Mouse (Mus musculus) splenic B cell, adult 2 months (primary cell): ENCODE data around the gene Gm45785.

Experiments
- DNase-seq: peaks from one replicate; pipeline ENCODE4 v3.0.0-alpha.2; 2011; ENCODE audit warnings: low read depth, low spot score
- H3K27me3 ChIP-seq: 2 replicates; pipeline ENCODE4 v1.6.1; 2012; ENCODE audit warnings: mild to moderate bottlenecking, low read length, moderate library complexity, mixed read lengths; ENCODE audit not compliant: control insufficient read depth, poor library complexity, insufficient read depth, severe bottlenecking
- H3K36me3 ChIP-seq: 2 replicates; pipeline ENCODE4 v1.6.1; 2012; ENCODE audit warnings: mild to moderate bottlenecking, low read length, moderate library complexity, mixed read lengths; ENCODE audit not compliant: control insufficient read depth, poor library complexity, insufficient read depth, severe bottlenecking

Gm45785 gene

DNA sequence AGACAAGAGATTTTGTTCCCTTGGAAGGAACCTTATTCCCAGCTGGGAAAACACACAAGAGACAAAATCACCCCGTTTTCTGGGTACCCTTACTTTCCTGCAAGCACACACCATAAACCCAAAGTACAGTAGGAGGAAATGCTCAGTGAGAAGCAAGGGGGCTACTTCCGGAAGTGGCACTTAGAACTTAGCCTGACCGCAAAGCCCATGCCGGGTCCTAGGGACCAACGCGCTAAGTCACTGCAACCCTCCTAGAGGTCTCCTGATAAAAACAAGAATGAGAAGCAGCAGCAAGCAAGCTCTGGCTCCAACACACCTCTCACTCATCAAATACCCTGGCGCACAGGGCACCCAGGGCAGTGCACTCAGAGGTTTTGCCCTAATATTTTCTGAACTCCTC lies 23.2 kb upstream of the Gm45785 start:
- DNase-seq: peak; percentile 39
- H3K27me3 ChIP-seq: no peaks in the 10 kb centered on the region
- no peaks in the 10 kb centered on the region; the same call in 1 of the 2 replicates for H3K36me3 ChIP-seq

DNA sequence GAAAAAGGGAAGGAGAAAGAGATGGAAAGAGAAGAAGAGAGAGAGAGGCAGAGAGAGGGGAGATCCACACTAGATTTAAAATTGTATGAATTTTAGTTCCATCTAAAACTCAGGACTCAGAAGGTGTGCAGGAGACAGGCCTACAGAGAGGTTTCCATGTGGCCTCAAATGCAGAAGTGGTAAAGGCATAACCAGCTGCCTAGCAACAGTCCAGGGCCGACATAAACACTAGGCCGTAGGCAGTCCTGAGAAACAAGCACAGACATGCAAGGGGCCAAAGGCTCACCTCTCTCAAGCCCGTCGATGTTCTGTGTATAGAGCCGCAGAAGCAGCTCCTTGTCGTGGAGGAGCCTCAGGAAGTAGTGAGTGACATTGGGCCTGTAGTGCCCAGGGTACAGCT lies 21.2 kb upstream of the Gm45785 start:
- DNase-seq: peak; percentile 61
- H3K36me3 ChIP-seq: no peaks in the 10 kb centered on the region; the same call in 1 of the 2 replicates
- no peaks in the 10 kb centered on the region for H3K27me3 ChIP-seq

DNA sequence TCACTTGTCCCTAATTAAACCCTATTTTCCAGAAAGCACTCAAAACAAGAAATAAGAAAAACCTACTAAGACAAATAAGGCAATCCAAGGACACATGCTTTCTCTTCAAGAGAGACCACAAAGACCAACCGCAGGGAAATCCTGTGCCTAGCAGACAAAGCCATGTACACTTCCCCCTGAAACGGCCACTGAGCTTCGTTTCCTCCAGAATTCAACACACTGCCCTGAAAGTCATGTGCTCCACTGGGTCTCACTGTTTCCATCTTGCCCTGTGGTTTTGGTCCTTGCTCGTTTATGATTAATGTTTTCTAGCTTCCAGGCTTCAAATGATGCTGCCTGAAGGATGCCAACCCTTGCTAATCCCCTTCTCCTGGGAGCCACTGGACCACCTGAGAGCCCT lies 18.1 kb upstream of the Gm45785 start:
- H3K27me3 ChIP-seq: no peaks in the 10 kb centered on the region
- H3K36me3 ChIP-seq: no peaks in the 10 kb centered on the region; the same call in 1 of the 2 replicates
- DNase-seq: peak; percentile 13

DNA sequence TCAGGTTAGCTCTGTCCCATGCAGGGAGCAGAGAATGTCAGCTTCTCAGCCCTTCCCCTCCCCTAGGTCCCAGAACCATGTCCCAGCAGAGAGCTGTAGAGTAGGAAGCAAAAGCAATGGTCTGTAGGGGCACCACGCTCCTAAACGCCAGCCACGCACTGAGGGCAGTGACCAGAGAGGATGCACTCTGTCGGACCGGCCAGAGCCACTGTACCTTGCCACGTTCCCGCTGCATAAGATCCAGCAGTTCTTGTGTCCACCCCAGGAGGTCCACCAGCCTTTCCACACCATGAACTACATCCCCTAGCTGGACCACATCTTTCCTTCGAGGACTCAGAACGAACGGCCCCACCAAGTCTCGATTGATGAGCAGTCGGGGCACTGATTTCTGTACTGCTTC lies 8.6 kb upstream of the Gm45785 start:
- H3K36me3 ChIP-seq: peaks cover 11% of the 10 kb centered on the region
- DNase-seq: no peak
- no peaks in the 10 kb centered on the region for H3K27me3 ChIP-seq

DNA sequence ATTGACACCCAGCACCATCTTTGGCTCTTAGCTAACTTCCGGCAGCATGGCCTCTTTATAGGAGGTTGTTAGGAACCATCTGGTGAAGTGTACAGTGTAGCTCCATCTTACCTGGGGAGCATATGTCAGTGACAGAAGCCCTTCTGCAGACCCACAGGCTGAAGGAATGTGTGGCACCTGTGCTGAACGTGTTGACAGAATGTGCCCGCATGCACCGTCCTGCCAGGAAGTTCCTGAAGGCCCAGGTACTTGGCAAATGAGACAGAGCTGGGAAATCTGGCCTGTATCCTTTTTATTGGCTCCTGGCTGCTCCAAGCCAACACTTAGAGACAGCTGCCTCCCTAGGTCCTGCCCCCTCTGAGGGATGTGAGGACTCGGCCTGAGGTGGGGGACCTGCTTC lies 4.6 kb upstream of the Gm45785 start:
- Histone ChIP-seq H3K36me3 (peaks cover 12% of the 10 kb centered on the region), H3K27me3 (no peaks in the 10 kb centered on the region)
- no peak for DNase-seq

DNA sequence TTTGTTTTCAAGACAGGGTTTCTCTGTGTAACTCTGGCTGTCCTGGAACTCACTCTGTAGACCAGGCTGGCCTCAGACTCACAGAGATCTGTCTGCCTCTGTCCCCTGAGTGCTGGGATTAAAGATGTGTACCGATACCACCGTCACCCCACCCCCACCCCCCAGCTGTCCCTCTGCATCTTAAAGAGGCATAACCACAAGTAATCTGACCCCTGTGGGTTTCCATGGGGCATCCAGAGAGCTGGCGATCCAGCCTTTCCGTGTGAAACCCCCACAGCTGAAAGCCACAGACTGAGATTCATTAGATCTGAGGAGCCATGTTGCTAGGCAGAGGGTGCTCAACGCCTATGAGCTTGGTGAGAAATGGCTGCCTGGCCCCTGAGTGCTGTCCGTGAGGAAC lies 3.9 kb upstream of the Gm45785 start:
- DNase-seq: no peak
- H3K36me3 ChIP-seq: peaks cover 12% of the 10 kb centered on the region
- H3K27me3 ChIP-seq: no peaks in the 10 kb centered on the region

DNA sequence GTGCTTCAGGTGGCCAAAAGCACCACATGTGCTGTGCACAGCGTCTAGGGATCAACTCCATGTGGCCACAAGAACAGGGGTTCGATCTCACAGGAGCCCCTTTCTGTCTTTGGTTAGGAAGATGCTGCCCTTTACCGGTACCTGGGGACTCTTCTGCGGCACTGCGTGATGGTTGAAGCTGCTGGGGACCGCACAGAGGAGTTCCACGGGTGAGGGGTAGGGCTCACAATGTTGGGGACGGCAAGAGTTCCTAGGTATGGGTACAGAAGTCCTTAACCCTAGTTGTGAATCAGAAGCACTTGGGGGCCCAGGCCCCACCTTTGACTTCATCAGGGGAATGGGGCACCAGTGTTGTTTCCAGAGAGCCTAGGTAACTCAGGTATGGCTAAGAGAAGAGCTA lies 2.6 kb upstream of the Gm45785 start:
- no peak for DNase-seq
- no peaks in the 10 kb centered on the region for H3K27me3 ChIP-seq
- H3K36me3 ChIP-seq: peaks cover 12% of the 10 kb centered on the region

DNA sequence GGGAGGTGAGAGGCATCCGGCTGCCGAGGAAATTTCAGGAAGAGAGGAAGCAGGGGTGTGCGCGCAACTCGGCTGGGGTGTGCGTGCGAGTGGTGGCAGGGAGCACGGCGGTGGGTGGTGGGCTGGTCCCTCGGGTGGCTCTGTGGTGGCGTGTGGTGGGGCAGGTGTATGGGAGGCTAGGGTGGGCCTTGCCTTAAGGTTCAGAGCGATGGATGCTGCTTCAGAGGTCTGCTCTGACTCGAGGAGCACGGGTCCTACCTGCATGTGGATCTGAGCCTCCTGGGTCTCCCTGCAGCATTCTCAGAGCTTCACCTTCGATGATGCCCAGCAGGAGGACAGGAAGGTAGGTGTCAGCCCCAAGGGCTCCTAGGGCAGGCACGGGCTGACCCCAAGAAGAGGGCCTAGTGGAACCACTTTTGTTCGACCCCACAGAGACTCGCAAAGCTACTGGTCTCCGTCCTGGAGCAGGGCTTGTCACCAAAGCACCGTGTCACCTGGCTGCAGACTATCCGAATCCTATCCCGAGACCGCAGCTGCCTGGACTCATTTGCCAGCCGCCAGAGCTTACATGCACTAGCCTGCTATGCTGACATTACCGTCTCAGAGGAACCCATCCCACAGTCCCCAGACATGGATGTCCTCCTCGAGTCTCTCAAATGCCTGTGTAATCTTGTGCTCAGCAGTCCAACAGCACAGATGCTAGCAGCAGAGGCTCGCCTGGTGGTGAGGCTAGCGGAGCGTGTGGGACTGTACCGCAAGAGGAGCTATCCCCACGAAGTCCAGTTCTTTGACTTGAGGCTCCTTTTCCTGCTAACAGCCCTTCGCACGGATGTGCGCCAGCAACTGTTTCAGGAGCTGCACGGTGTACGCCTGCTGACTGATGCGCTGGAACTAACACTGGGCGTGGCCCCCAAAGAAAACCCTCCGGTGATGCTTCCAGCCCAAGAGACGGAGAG lies 1.7 kb upstream of the Gm45785 start, which contains the start of gene Bet1l:
Bet1l (minus strand) TSS at position 28 of the 956 bp plus-strand sequence.
- DNase-seq: peak; percentile 17
- no peaks in the 10 kb centered on the region for H3K27me3 ChIP-seq
- H3K36me3 ChIP-seq: peaks cover 9% of the 10 kb centered on the region

DNA sequence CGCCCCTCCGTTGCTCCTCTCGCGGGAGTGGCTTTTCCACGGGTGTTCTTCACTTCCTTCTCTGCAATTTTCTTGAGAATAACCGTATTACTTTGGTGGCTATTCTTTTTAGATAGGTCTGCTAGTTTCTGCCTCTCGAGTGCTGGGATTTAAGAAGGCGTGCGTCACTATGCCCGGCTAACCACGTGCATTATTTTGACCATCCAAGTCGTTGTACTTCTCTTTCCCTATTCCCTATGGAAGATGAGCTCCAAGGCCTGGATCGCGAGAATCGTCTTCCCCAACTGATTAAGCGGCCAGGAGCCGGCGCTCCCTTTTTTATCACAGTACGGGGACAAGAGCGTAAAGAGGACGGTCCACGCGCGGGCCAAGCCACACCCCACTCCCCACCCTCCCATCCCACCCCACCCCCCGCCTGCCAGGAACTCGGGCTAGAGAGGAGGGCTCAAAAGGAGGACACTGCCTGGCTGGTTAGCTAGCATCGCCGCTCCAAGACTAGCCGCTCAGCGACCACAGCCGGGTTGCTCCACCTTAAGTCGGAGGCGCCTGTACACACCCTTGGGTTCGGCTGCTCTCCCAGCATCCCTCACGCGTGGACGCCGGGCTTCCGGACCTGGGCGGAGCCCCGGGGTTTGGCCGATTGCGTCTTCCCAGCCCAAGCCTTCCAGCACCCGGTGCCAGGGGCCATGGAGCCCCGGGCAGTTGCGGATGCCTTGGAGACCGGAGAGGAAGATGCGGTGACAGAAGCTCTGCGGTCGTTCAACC lies 836 bp upstream of the Gm45785 start, which contains the start of gene Ric8a:
Ric8a (plus strand) TSS at position 173 of the 765 bp plus-strand sequence.
- DNase-seq: peak; percentile 79
- Histone ChIP-seq H3K27me3 (no peaks in the 10 kb centered on the region), H3K36me3 (peaks cover 9% of the 10 kb centered on the region)

DNA sequence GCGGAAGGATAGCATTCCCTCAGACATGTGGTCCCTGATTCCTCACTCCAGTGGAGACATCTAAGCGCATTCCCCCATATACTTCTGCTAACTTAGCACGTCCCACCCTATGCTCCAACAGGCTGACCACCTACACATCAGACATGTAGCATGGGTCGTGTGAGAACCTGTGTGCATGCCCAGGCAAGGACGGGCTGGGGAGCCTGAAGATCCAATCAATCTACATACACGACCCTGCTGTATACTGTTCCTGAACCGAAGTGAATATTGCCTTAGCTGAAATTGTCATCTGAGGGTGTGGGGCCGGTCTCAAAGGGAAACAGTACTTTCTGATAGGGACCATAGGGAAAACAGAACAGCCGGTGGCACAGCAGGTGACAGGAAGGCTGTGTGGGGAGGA lies 950 bp downstream of the Gm45785 start:
- DNase-seq: no peak
- H3K36me3 ChIP-seq: peaks cover 4% of the 10 kb centered on the region
- H3K27me3 ChIP-seq: no peaks in the 10 kb centered on the region

DNA sequence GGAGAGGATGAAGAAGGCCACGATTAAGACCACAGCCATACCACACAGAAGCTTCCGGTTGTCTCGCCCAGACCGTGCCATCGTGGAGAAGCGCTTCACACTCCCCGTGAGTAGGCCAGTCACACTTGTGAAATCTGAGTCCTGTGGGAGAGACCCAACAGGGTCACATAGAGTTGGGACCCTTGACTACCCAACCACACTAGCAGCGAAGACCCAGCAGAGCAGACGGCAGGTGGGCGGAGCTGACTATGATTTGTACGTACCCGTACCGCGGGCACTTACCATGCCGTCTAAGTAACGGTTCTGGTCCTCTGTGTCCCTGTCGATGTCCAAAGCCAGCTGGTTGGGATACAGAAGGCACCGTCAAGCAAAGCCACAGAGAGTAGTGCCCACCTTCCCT lies 1.6 kb downstream of the Gm45785 start:
- DNase-seq: no peak
- Histone ChIP-seq H3K36me3 (peaks cover 1% of the 10 kb centered on the region; the same call in 1 of the 2 replicates), H3K27me3 (no peaks in the 10 kb centered on the region)

DNA sequence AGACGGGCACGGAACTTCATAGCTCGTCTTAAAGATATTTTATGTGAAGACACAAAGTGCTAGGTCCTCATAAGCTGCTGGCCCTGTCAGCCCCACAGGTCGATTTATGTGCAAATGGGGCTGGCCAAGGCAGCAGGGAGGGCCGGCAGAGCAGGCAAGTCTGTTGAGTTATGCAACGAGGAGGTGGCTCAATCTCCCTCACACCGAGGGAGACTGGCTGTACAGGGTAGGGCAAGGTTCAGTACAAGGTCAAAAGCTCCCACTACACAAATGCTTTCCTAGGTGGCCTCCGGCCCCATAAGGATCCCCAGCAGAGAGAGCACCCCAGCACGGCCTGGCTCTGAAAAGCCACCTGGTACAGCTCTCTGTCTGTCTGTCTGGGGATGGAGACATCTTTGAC lies 2.7 kb downstream of the Gm45785 start:
- Histone ChIP-seq H3K27me3 (no peaks in the 10 kb centered on the region), H3K36me3 (peaks cover 1% of the 10 kb centered on the region; the same call in 1 of the 2 replicates)
- no peak for DNase-seq

DNA sequence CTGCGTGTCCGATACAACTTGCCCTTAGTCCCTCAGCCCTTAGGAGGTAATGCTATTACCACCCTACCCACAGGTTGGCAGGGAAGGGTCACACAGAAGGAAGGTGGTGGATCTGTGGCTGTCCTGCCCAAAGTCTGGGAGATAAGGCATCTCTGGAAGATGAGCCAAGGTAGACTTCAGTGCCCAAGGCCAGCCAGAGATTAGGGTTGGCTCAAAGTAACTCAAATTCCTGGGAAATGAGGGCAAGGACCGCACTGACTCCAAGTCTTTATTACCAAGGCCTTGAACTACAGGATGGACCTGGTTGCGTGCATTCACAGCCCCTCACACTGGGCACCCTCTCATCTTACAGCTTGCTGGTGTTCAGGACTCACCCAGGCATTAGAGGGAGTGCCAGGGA lies 4.2 kb downstream of the Gm45785 start:
- no peak for DNase-seq
- Histone ChIP-seq H3K27me3 (no peaks in the 10 kb centered on the region; the same call in 1 of the 2 replicates), H3K36me3 (peaks cover 1% of the 10 kb centered on the region; the same call in 1 of the 2 replicates)

DNA sequence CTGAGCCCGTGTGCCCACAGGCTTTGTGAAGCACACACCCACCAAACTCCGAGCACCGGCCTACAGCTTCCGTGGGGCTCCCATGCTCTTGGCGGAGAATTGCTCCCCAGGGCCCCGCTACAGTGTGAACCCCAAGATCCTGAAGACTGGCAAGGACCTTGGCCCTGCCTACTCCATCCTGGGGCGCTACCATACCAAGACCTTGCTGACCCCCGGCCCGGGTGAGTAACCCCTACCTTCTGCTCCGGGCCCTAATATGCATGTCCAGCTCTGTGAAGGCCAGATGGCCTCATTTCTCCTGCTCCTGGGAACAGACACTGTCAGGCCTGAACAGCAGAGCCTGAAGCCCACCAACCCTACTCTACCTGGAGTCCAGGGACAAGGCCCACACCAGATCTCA lies 7.5 kb downstream of the Gm45785 start:
- no peaks in the 10 kb centered on the region; the same call in 1 of the 2 replicates for H3K27me3 ChIP-seq
- no peak for DNase-seq
- 0 out of 2 replicates have a peak, but pooled peaks cover 1% of the 10 kb centered on the region for H3K36me3 ChIP-seq
